Mouse (Mus musculus): ENCODE measurements at regions not wholly inside any gene's neighbourhood (a gene's known extent, or its start where the extent isn't known, plus 50 kb on each side); places are given as distances from the start of the nearest gene placed in this dataset.

DNA sequence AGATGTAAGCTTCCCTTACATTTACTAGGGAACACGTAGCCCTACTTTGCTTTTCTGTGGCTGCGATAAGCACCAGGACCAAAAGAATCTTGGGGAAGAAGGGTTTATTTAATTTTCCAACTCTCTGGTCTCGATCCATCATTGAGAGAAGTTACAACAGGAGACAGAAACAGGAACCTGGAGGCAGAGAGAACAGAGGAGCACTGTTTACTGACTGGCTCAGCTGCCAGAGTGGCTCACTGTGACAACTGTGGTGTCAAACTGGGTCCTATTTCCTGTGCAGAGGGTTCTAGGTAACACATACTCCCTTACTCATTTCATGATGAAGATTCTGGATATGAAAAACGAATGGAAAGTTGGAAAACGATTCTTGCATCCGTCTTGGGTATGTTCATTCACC lies 125.7 kb upstream of the Meis1 start:
- ATAC-seq (replicated peaks; ENCODE audit: low FRiP score, low TSS enrichment, poor library complexity, severe bottlenecking): no peak

DNA sequence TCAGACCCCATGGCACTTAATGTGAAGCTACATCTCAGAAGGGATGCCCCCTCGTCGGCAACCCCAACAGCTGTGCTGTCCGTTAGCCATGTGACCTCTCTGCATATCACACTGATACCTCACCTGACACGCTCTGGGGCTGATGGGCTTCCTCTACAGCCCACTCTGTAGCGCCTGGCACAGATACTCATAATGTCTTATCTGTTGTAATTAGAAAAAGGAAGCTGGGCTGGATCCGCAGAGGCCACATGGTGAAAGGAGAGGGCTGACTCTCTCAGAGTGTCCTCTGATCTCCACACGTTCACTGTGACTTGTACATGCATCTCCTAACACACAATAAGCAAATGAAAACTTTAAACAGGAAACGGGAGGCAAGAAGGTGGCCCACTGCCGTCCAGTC lies 126.5 kb upstream of the Meis1 start:
- peak; percentile 34; the same call in 1 of the 2 replicates for ATAC-seq (replicated peaks; ENCODE audit: low FRiP score, low TSS enrichment, poor library complexity, severe bottlenecking)

DNA sequence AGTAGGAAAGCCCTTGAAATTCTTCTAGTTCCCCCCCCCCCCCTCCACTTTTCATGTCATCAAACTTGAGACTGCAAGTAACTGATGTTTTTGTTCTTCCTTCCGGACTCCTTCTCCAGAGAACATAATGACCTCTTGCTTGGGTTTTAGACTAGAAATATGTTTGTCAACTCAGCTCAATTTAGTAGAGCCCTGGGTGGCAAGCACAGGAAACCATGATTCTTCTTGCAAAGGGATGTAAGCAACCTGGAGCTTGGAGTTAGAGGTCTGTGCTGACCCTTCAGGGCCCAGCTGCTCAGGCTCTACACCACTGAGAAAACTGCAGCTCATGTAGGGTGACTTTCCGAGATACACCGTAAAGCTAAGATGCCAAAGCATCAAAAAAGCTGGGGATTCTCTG lies 127.2 kb upstream of the Meis1 start:
- ATAC-seq (replicated peaks; ENCODE audit: low FRiP score, low TSS enrichment, poor library complexity, severe bottlenecking): no peak

DNA sequence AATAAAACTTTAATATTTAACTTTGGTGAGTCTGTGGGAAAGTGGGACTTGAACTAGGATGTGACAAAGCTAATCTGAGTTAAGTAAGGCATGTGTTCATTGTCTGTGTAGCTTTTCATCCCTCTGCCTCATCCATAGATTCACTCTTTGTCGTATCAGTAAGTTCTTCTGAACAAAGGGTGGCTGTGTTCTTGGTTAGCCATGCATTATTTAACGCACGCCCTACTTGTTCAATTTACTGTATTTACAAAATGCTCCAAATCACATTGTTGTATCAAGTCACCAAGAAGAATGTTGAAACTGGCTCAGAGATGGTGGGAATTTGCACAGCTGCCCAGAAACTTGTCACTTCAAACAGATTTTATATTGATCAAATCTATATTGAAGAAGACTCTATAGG lies 132.2 kb upstream of the Meis1 start:
- no peak for ATAC-seq (replicated peaks; ENCODE audit: low FRiP score, low TSS enrichment, poor library complexity, severe bottlenecking)

DNA sequence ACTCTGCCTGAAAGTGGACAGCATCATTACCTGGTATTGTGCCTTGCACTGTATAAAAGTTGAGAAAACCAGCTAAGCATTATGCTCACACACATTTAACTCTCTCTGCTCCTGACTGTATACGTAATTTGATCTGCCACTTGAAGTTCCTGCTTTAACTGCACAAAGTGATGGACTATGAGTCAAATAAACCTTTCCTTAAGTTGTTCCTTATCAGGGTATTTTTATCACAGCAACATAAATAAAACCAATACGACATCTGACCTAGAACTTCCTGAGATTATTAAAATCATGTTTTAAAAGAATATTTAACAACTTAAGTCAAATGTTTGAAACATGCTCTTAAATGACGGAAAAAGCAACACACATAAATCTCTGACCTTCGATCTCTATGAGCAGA lies 134.9 kb upstream of the Meis1 start:
- no peak for ATAC-seq (replicated peaks; ENCODE audit: low FRiP score, low TSS enrichment, poor library complexity, severe bottlenecking)

DNA sequence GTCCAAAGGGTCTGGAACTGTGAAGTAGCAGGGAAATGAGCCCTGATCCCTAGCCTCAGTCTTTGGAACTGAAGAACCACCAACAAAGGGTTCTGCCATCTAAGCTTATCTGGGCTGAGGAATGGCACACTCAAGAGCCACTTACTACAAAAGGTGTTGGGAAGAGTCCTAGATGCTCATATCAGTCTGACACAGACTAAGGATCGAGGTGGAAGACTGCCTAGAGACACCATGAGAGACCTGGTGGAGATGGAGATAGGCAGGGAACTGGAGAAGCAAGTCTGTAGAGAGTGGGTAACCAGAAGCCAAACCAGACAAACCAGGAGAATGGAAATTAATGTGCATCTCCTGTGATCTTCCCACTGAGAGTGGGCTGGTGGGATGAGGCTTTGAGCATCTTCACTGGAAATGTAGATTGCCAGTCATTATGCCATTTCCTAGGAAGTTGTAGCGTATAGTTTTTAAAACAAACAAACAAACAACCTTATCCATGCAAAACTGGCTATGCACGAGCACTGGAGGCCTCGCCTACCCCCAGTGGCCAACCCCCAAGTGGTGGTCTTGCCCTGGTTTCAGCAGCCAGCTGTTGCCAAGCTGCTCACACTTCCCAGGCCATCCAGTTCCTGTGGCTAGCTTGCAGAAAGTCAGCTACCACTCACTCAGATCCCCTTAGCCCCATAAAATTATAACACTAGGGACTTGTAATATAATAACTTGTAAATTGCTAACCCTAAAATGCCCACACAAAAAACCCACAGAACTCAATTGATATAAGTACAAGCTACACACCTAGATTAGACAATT lies 136.2 kb upstream of the Meis1 start:
- peak; percentile 57 for ATAC-seq (replicated peaks; ENCODE audit: low FRiP score, low TSS enrichment, poor library complexity, severe bottlenecking)

DNA sequence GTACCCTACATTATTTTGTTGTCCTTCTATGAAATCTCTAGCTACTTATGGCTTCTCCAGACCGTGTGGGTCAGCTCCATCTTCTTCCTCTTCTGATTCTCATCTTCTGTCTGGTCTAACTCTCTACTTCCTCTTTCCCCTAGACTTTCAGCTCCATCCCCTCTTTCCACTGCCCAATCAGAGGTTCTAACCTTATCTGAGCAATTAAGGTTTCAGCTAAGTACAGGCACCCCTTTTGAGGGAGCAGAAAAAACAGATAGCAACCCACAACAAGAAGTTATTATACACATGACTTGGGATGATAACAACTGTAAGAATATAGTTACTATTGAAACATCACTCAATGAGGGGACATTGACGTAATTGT lies 136.8 kb upstream of the Meis1 start:
- ATAC-seq (replicated peaks; ENCODE audit: low FRiP score, low TSS enrichment, poor library complexity, severe bottlenecking): peak; percentile 90

DNA sequence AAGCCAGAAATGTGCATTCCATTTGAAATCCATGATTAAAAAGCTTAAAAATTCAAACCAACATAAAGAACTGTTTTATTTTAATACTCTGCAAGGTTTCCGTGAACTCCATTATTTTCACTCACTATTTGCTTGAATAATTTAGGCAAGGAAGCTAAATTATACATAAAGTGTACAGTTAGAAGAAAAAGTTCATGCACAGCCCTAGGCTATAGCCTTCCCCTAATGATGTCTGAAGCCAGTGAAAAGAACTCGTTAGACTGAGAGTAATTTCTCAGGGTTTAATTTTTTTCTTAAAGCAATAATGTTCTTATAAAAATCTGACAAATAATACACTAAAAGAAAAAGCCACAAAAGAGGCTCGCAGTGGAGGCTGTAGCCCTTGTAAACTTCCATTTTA lies 141.4 kb upstream of the Meis1 start:
- no peak for ATAC-seq (replicated peaks; ENCODE audit: low FRiP score, low TSS enrichment, poor library complexity, severe bottlenecking)

DNA sequence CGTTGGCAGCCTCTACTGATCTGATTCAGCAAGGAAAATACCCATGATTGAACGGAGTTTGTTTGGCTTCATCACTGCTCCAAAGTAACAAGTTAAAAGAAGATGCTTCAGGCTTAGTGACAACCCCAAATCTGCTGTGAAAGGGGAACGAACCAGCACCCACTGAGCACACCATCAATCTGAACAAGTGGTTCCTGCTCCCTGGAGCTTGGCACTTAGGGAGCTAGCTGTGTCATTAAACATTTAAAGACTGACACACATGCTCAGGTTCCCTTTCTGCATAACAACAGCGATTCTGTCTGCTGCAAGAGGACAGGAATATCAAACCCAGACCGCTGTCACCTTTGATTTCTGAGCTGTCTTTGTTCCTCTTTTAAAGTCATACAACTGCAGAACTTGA lies 141.9 kb upstream of the Meis1 start:
- ATAC-seq (replicated peaks; ENCODE audit: low FRiP score, low TSS enrichment, poor library complexity, severe bottlenecking): no peak

DNA sequence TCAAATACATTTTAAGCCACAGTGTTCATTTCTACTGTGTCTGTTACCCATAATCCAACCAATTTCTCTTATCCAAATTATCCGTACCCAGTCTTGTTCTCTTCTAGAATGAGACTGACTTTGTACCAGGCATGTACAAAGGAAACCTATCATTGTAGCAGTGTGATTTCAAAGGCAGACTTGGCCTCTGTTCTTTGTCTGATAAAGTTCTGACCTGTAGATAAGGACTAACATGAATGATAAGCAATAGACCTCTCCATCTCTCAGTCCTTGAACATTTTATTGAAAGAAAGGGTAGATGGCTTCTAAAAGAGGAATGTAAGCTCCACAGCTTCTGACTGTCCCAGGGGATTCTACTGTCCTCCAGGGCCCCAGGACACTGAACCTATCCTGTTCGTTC lies 152.2 kb upstream of the Meis1 start:
- no peak for ATAC-seq (replicated peaks; ENCODE audit: low FRiP score, low TSS enrichment, poor library complexity, severe bottlenecking)

DNA sequence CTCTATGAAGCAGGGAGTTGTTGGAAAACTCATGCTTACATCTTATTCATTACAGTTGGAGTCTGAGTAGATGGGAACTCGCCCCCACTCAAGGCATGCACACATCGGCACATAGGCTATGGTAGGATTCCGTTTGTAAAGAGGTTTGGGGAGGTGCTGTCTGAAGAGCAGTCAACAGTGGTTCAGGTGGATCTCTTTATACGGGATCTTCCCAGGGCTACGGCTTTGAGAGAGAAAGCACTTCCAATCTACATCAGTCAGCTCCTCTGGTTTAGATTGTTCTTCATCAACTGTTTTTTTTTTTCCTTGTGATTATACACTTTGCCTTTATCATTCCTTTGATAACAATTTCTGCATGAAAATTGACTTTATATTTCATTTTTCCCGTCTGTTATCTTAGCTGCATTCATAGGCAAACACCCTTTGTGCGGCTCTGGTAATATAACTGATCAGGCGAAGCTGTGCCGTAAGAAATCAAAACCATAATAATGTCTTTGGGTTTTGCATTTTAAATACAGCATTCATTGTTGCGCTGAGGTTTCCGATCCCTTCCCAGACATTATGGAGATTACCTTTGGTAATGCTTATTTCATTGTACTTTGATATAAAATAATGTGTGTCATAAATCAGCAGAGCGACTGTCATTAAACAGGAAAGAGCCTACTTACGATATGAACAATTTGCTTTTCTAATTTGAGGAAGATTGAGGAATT lies 155.7 kb upstream of the Meis1 start:
- ATAC-seq (replicated peaks; ENCODE audit: low FRiP score, low TSS enrichment, poor library complexity, severe bottlenecking): no peak

DNA sequence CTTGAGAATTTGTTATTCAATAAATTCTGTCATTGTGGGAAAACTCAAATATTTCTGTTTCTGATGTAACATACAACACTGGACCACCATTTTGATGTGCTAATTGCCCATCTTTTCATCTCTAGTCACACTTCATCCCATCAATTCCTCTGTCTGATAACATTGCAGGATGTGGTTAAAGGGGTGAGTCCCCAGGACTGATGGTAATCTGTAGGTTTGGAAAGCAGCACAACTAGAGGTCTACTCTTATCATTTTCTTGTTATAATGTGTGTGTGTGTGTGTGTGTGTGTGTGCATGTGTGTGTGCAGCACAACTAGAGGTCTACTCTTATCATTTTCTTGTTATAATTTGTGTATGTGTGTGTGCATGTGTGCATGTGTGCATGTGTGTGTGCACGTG lies 160.5 kb upstream of the Meis1 start:
- no peak for ATAC-seq (replicated peaks; ENCODE audit: low FRiP score, low TSS enrichment, poor library complexity, severe bottlenecking)

DNA sequence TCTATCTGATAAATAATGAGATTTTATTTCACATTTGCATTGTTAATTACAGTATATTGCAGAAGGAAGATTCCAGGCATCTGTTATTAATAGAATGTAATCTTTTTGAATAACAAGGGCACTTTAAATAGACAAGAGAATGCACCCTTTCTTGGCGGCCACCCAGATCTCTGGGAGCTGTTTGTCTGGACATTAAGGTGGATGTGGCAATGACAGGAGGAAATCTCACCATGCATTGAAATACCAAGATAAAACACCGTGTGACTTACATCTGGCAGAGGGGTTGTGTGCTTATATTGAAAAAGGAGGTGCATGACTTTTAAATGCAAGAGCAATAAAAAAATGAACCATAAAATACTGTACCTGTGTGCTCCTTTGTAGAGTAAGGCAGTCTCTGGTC lies 171.0 kb upstream of the Meis1 start:
- 0 out of 2 replicates have a peak, but pooled peaks have one; percentile 48 for ATAC-seq (replicated peaks; ENCODE audit: low FRiP score, low TSS enrichment, poor library complexity, severe bottlenecking)

DNA sequence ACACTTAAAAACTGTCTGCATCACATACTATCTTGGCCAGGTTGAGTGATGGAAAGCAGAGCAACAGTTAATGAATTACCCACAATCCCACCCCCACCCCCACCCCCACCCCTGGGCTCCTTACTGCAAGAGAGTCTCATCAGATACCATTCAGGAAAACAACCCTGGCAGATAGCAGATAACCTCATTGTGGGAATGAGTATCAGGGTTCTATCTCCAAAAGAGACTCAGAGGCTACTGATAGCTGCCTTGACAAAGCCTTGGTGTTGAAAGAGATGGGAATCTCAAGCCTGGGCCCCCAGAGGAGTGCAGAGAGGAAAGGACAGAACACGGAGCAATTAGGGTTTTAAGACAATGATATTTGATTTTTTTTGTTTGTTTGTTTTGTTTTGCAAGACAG lies 175.7 kb upstream of the Meis1 start:
- no peak for ATAC-seq (replicated peaks; ENCODE audit: low FRiP score, low TSS enrichment, poor library complexity, severe bottlenecking)

DNA sequence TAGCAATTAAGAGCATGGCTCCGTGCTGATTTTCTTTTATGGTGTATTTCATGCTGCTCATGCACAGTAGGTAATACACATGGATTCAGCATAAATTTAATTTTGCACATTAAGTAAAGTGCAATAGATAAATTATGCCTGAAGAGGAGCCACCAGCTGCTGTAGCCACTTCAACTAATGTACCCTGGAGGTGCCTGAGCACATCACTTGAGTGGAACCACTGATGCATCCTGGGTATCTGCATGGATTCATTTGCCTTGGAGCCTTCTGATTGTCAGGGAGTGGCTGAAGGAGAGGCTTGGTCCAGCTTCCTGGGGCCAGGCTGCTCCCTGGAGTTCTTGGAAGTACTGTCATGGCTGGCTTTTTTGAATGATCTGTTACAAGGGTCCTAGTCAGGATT lies 179.0 kb upstream of the Meis1 start:
- ATAC-seq (replicated peaks; ENCODE audit: low FRiP score, low TSS enrichment, poor library complexity, severe bottlenecking): no peak

DNA sequence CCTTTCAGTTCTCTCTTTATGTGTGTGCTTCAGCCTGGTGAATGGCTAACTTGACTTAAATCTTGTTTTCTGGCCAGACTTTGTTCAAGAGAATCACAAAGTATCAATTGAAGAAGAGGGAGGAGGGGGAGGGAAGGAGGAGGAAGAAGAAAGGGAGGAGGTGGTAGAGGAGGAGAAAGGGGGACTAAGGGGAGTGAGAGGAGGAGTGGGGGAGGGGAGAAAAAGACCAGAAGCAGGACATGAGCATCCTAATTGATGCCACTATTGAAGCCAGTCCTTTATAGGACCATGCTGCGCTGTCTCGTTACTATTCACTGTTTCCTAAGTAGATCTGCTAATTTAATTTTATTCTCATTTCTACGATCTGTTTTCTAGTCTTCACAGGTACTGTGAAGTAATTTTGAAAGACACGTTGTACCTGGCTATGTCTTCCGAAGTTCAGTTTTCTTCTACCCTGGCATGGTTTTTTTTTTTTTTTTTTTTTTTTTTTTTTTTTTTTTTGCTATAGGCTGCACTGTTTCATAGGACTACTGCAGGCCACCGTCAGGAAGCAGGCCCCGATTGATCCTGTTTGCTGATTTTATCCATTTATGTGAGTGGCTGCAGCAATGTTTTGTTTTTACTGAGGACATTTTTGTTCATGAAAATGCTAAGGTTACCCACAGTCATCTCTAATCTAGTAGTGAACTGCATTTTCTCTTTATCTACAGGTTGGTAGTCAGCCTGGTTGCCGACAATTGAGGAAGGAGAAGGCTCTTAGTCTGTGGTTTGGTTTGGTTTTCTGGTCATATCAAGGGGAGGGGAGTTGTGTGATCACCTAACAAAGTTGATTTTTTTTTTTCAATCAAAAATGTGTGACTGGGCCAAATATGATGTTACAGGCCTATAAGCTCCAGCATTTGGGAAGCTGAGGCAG lies 184.1 kb upstream of the Meis1 start:
- ATAC-seq (replicated peaks; ENCODE audit: low FRiP score, low TSS enrichment, poor library complexity, severe bottlenecking): peak; percentile 75

DNA sequence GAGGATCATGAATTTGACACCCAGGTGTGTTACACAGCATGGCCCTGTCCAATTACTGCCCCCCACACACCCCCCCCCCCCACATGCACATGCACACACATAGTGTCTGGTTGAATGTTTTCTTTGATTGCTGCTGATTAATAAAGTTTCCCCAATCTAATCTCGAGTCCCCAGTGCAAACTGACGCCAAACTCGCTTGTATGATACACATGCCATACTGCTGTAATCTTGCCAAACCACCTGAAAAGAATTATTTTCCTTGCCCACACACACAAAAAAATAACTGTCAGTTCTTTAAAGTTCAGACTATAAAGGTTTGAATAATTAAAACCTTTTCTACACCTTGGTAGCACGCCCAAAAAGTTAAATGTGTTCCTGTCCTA lies 184.7 kb upstream of the Meis1 start:
- ATAC-seq (replicated peaks; ENCODE audit: low FRiP score, low TSS enrichment, poor library complexity, severe bottlenecking): peak; percentile 83

DNA sequence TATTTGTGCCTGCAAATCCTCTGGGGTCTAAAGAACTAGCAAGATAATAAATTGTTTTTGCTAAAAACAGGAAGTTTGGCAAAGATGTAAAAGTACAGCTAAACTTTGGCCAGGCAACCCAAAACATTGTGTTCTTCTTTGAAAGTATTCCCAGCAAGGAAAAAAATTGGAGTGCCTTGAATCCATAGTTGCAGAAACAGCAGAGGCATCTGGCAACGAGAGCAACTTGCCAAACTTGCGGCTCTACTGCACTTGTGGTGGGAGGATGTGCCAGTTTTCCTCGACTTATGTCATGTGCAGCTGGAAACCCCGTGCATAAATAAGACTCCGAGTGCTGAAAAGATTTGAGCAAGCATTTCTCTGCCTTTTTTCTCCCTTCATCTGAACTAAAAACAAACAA lies 185.2 kb upstream of the Meis1 start:
- ATAC-seq (replicated peaks; ENCODE audit: low FRiP score, low TSS enrichment, poor library complexity, severe bottlenecking): no peak

DNA sequence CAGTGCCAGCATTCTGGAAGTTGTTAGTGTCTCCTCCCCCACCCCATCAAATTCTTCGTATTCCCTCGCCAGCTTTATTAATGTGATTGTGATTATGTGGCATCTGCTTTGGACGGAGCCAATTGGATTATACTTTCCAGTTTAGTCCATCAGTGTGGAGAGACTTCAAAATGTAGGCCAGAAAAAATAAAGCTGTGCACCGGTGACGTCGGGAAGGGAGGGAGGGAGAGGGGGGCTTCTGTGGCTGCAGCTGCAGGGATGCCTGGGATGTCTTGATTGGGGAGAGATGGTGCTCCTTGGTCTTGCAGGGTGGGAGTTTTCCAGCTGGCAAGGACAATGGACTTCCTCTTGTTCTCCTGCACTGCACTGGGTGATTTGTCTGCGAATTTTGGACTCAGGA lies 185.7 kb upstream of the Meis1 start:
- ATAC-seq (replicated peaks; ENCODE audit: low FRiP score, low TSS enrichment, poor library complexity, severe bottlenecking): no peak

DNA sequence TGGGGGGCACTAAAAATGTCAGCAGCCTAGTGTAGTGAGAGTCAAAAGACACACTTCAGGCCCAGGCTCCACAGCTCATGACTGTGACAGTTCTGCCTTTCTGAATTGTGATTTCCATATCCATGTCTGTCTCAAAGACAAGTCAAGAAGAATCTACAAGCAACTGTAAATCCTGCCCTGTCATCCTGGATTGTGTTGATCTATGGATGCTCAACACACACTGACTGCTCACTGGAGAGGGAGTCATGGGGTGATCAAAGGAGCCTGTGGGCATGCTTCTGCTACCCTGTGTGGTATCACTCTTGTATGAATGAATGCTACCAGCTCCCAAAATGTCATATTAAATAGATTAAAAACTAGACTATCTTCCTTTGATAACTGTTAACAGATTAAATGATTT lies 186.4 kb upstream of the Meis1 start:
- no peak for ATAC-seq (replicated peaks; ENCODE audit: low FRiP score, low TSS enrichment, poor library complexity, severe bottlenecking)

Data from megakaryocyte-erythroid progenitor cell, adult 5-6 weeks (primary cell).